Mouse (Mus musculus) CH12.LX (cell line): ENCODE results near the gene Cmklr1.

Experiments used
- CHD1 ChIP-seq: IDR thresholded peaks from 2 replicates; pipeline ENCODE4 v1.6.1; 2012; ENCODE audit warnings: low read depth, low read length, improper control_type of control experiment, inconsistent platforms
- CTCF ChIP-seq, 2 experiments: IDR thresholded peaks in 1 of 2; conservative IDR thresholded peaks in 1 of 2; 2 replicates each; pipeline ENCODE4 v1.5.1; 2011 to 2012; ENCODE audit warnings: low read depth in 2 of 2, low read length in 2 of 2, improper control_type of control experiment in 1 of 2, inconsistent platforms in 1 of 2, mild to moderate bottlenecking in 1 of 2, moderate library complexity in 1 of 2
- KAT2A ChIP-seq: IDR thresholded peaks from 2 replicates; pipeline ENCODE4 v1.6.1; 2012; ENCODE audit warnings: low read length, improper control_type of control experiment, inconsistent platforms; ENCODE audit not compliant: insufficient replicate concordance
- POLR2A ChIP-seq: IDR thresholded peaks from 2 replicates; pipeline ENCODE4 v1.6.1; 2011; ENCODE audit warnings: low read depth, mild to moderate bottlenecking, improper control_type of control experiment, low read length
- RAD21 ChIP-seq: IDR thresholded peaks from 2 replicates; pipeline ENCODE4 v1.6.1; 2011; ENCODE audit warnings: low read depth, mild to moderate bottlenecking, low read length, improper control_type of control experiment, moderate library complexity
- RCOR1 ChIP-seq: conservative IDR thresholded peaks from 2 replicates; pipeline ENCODE4 v1.6.1; 2012; ENCODE audit warnings: low read depth, mild to moderate bottlenecking, inconsistent platforms, low read length, improper control_type of control experiment
- SIN3A ChIP-seq: IDR thresholded peaks from 2 replicates; pipeline ENCODE4 v1.6.1; 2012; ENCODE audit warnings: low read length, improper control_type of control experiment, inconsistent platforms
- TCF12 ChIP-seq: IDR thresholded peaks from 2 replicates; pipeline ENCODE4 v1.6.1; 2014; ENCODE audit warnings: low read depth, mild to moderate bottlenecking, inconsistent platforms, low read length, improper control_type of control experiment
- ZNF384 ChIP-seq: IDR thresholded peaks from 2 replicates; pipeline ENCODE4 v1.6.1; 2012; ENCODE audit warnings: low read depth, low read length, improper control_type of control experiment, inconsistent platforms

DNA sequence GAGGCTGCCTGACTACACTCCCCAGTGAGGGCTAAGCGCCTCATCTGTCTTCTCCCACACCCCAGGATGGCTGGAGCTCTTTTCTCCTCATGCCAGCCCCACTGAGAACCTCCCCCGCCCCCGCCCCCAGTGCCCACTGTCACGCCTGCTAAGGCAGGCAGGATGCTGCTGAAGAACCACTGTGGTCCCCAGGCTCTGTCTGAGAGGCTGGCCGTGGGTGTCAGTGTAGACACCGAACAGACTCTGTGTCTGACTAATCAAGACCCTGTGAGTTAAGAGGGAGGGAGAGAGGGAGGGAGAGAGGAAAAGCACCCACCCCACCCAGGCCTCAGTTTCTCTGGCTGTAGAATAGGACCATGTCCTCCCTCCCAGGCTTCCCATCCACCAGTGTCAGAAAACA, 9.2 kb downstream of the Cmklr1 start:
- no peak for TF ChIP-seq ZNF384
- no peak for TF ChIP-seq CHD1
- no peak for TF ChIP-seq SIN3A
- no peak for TF ChIP-seq KAT2A
- TF ChIP-seq POLR2A = no peak
- no peak for TF ChIP-seq RCOR1
- no peak for TF ChIP-seq TCF12
- TF ChIP-seq CTCF (conservative IDR thresholded peaks at IDR 0.05 in 1 of 2, IDR thresholded peaks at IDR 0.05 in 1 of 2; ENCODE audit: low read depth in 2 of 2, low read length in 2 of 2) = no peak
- TF ChIP-seq RAD21 = no peak
